Mouse (Mus musculus) neural tube, embryonic 11.5 days (tissue): Measurements from ENCODE around the gene Larp6. TPM values are rescaled to one million over a fixed set of nuclear protein-coding genes. Genes with fewer than 3 reads are reported as not detected.
A peak's percentile ranks its signal among the peaks of the same experiment; 100 is the strongest.

Experiments used
- ATAC-seq: fragments of 200-750 bp; cut with Nextera tagmentation; 2 replicates; pipeline ENCODE4 v1.8.0; 2017; ENCODE audit warnings: moderate number of reproducible peaks, mild to moderate bottlenecking, moderate TSS enrichment, moderate library complexity; ENCODE audit not compliant: insufficient read depth, low FRiP score, low TSS enrichment
- DNase-seq: peaks from one replicate; pipeline ENCODE4 v3.0.0-alpha.2; 2015; ENCODE audit warnings: low spot score
- H3K27ac ChIP-seq: fragments of 300-500 bp; sonication (generic); 2 replicates; pipeline ENCODE4 v1.5.1; 2014; ENCODE audit warnings: low read depth, mild to moderate bottlenecking, low read length
- H3K27me3 ChIP-seq: fragments of 300-500 bp; sonication (generic); 2 replicates; pipeline ENCODE4 v1.6.1; 2014; ENCODE audit warnings: mild to moderate bottlenecking, low read length, mixed read lengths; ENCODE audit not compliant: control insufficient read depth, insufficient read depth
- H3K36me3 ChIP-seq: fragments of 300-500 bp; sonication (generic); 2 replicates; pipeline ENCODE4 v1.6.1; 2014; ENCODE audit warnings: mild to moderate bottlenecking, low read length, moderate library complexity, mixed read lengths; ENCODE audit not compliant: control insufficient read depth, insufficient read depth
- H3K4me1 ChIP-seq: fragments of 300-500 bp; sonication (generic); 2 replicates; pipeline ENCODE4 v1.6.1; 2014; ENCODE audit warnings: low read length, mixed read lengths; ENCODE audit not compliant: control insufficient read depth, insufficient read depth
- H3K4me2 ChIP-seq: fragments of 300-500 bp; sonication (generic); 2 replicates; pipeline ENCODE4 v1.6.1; 2014; ENCODE audit warnings: low read depth, mild to moderate bottlenecking, moderate library complexity
- H3K4me3 ChIP-seq: fragments of 300-500 bp; sonication (generic); 2 replicates; pipeline ENCODE4 v1.5.1; 2014; ENCODE audit warnings: low read depth, low read length
- H3K9ac ChIP-seq: fragments of 300-500 bp; sonication (generic); 2 replicates; pipeline ENCODE4 v1.6.1; 2014; ENCODE audit warnings: mild to moderate bottlenecking, low read length
- H3K9me3 ChIP-seq: fragments of 300-500 bp; sonication (generic); 2 replicates; pipeline ENCODE4 v1.6.1; 2016; ENCODE audit warnings: low read length; ENCODE audit not compliant: control insufficient read depth
- WGBS: fragments of 180-500 bp; shearing (Covaris S2); extraction: QIAGEN DNeasy Blood & Tissue Kit; methylation state at CpG from one replicate; pipeline ENCODE4 v1.1.7; 2014; 5-methylcytosine and 5-hydroxymethylcytosine counted together
- polyA plus RNA-seq: library from polyadenylated mRNA; unstranded; fragments of >200 nt; fragmentation: Nextera tagmentation; extraction: Ambion mirVana; gene quantifications from 2 replicates; pipeline ENCODE4 v1.2.1, GENCODE M21; 2014

Larp6 gene
- polyA plus RNA-seq, 1 experiment from 2014 or later = 2.4 TPM

- Histone ChIP-seq H3K4me2 (no peak overlapping the region), H3K9ac (no peak overlapping the region), H3K36me3 (no peaks in the 10 kb centered on the region), H3K27ac (no peak overlapping the region), H3K4me1 (no peaks in the 10 kb centered on the region), H3K9me3 (no peaks in the 10 kb centered on the region), H3K27me3 (no peaks in the 10 kb centered on the region), H3K4me3 (no peak overlapping the region)
- no peak for ATAC-seq
- WGBS = 85% methylated on average over 7 of the region's 7 CpGs
- no peak for DNase-seq
Observed at GRCm38 (mm10) chr9:60724968-60725367, 12.2 kb downstream of the Larp6 start.

- no peaks in the 10 kb centered on the region for H3K9me3 ChIP-seq
- no peaks in the 10 kb centered on the region for H3K36me3 ChIP-seq
- ATAC-seq (no peak), DNase-seq (no peak)
- H3K4me3 ChIP-seq = no peak overlapping the region
- no peaks in the 10 kb centered on the region for H3K27me3 ChIP-seq
- no peak overlapping the region for H3K9ac ChIP-seq
- H3K4me2 ChIP-seq = no peak overlapping the region
- WGBS = 93% methylated on average over 2 of the region's 2 CpGs
- no peaks in the 10 kb centered on the region for H3K4me1 ChIP-seq
- H3K27ac ChIP-seq = no peak overlapping the region
Observed at GRCm38 (mm10) chr9:60734321-60734720, 21.5 kb downstream of the Larp6 start.

- ATAC-seq (no peak), DNase-seq (no peak)
- no peak overlapping the region for H3K9ac ChIP-seq
- H3K4me1 ChIP-seq = no peaks in the 10 kb centered on the region
- no peak overlapping the region for H3K4me2 ChIP-seq
- WGBS = 98% methylated on average over 5 of the region's 5 CpGs
- H3K27ac ChIP-seq = no peak overlapping the region
- no peak overlapping the region for H3K4me3 ChIP-seq
- no peaks in the 10 kb centered on the region for H3K9me3 ChIP-seq
- no peaks in the 10 kb centered on the region for H3K27me3 ChIP-seq
- H3K36me3 ChIP-seq = no peaks in the 10 kb centered on the region
Observed at GRCm38 (mm10) chr9:60739126-60739525, 26.3 kb downstream of the Larp6 start.

GRCm38 (mm10) chr9:60741436-60741835 lies 28.6 kb downstream of the Larp6 start:
- no peaks in the 10 kb centered on the region for H3K9me3 ChIP-seq
- no peak overlapping the region for H3K4me3 ChIP-seq
- DNase-seq = no peak
- 72% methylated on average over 10 of the region's 10 CpGs for WGBS
- no peaks in the 10 kb centered on the region for H3K4me1 ChIP-seq
- H3K27me3 ChIP-seq = no peaks in the 10 kb centered on the region
- no peak overlapping the region for H3K9ac ChIP-seq
- ATAC-seq = no peak
- no peak overlapping the region for H3K4me2 ChIP-seq
- H3K36me3 ChIP-seq = no peaks in the 10 kb centered on the region
- H3K27ac ChIP-seq = no peak overlapping the region

- no peaks in the 10 kb centered on the region for H3K4me1 ChIP-seq
- H3K27me3 ChIP-seq = no peaks in the 10 kb centered on the region
- no peak overlapping the region for H3K4me3 ChIP-seq
- no peaks in the 10 kb centered on the region for H3K36me3 ChIP-seq
- DNase-seq = no peak
- H3K4me2 ChIP-seq = no peak overlapping the region
- WGBS = 79% methylated on average over 9 of the region's 9 CpGs
- no peaks in the 10 kb centered on the region for H3K9me3 ChIP-seq
- no peak for ATAC-seq
- no peak overlapping the region for H3K27ac ChIP-seq
- no peak overlapping the region for H3K9ac ChIP-seq
Observed at GRCm38 (mm10) chr9:60742516-60742915, 29.7 kb downstream of the Larp6 start.

GRCm38 (mm10) chr9:60743180-60743900 lies 30.6 kb downstream of the Larp6 start:
- Histone ChIP-seq H3K4me1 (no peaks in the 10 kb centered on the region), H3K9ac (no peak overlapping the region), H3K27ac (no peak overlapping the region), H3K27me3 (no peaks in the 10 kb centered on the region), H3K4me3 (no peak overlapping the region), H3K9me3 (no peaks in the 10 kb centered on the region), H3K4me2 (no peak overlapping the region), H3K36me3 (no peaks in the 10 kb centered on the region)
- no peak for DNase-seq
- WGBS = 68% methylated on average over 17 of the region's 17 CpGs
- ATAC-seq = no peak

- 51% methylated on average over 18 of the region's 18 CpGs for WGBS
- Histone ChIP-seq H3K4me1 (no peaks in the 10 kb centered on the region), H3K27ac (no peak overlapping the region), H3K4me2 (no peak overlapping the region), H3K9me3 (no peaks in the 10 kb centered on the region), H3K4me3 (no peak overlapping the region), H3K36me3 (no peaks in the 10 kb centered on the region), H3K9ac (no peak overlapping the region), H3K27me3 (no peaks in the 10 kb centered on the region)
- DNase-seq = peak; percentile 63
- ATAC-seq = no peak
Observed at GRCm38 (mm10) chr9:60744171-60744969, 31.6 kb downstream of the Larp6 start.

GRCm38 (mm10) chr9:60744971-60745370 lies 32.2 kb downstream of the Larp6 start:
- H3K4me2 ChIP-seq = no peak overlapping the region
- H3K4me3 ChIP-seq = no peak overlapping the region
- DNase-seq (no peak), ATAC-seq (no peak)
- H3K9ac ChIP-seq = no peak overlapping the region
- H3K36me3 ChIP-seq = no peaks in the 10 kb centered on the region
- 68% methylated on average over 4 of the region's 4 CpGs for WGBS
- no peaks in the 10 kb centered on the region for H3K4me1 ChIP-seq
- no peaks in the 10 kb centered on the region for H3K27me3 ChIP-seq
- no peaks in the 10 kb centered on the region for H3K9me3 ChIP-seq
- H3K27ac ChIP-seq = no peak overlapping the region

GRCm38 (mm10) chr9:60746561-60746960 lies 33.8 kb downstream of the Larp6 start:
- DNase-seq = no peak
- no peaks in the 10 kb centered on the region for H3K9me3 ChIP-seq
- H3K27me3 ChIP-seq = no peaks in the 10 kb centered on the region
- no peak overlapping the region for H3K9ac ChIP-seq
- no peak overlapping the region for H3K27ac ChIP-seq
- H3K4me1 ChIP-seq = no peaks in the 10 kb centered on the region
- H3K4me3 ChIP-seq = no peak overlapping the region
- WGBS = 34% methylated on average over 6 of the region's 6 CpGs
- no peak for ATAC-seq
- no peaks in the 10 kb centered on the region for H3K36me3 ChIP-seq
- H3K4me2 ChIP-seq = no peak overlapping the region
